Mouse (Mus musculus): ENCODE measurements at regions not wholly inside any gene's neighbourhood (a gene's known extent, or its start where the extent isn't known, plus 50 kb on each side); places are given as distances from the start of the nearest gene placed in this dataset.

DNA sequence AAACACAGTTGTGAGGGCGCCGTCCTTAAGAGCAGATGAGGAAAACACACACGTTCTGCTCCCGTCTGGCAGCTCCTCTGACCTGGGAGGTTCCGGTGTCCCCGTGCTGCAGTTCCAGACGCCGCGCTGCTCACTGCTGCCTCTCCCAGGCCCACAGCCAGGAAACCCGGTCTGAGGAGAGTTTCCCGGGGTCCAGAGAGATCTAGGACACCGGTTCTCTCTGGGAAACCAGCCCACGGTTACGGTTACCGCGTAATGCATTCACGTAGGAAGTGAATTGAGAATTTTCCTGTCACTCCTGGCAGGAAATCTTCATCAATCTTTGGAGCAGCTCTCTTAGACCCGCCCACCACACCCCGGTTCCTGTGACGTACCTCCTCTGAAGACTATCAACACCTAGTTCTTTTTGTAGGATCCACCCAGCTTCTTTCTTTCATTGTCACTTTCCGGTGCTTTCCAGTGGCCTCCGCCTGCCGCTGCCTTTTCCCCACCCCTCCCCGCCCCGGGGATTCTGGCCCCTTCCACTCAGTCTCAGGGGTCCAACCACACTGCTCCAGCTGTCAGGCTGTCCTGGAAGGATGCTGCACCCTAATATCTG, 127.3 kb downstream of the Zfp945 start:
- TF ChIP-seq GATA1 (IDR thresholded peaks at IDR 0.05; ENCODE audit: borderline replicate concordance, low read length) (no peak), FLI1 (IDR thresholded peaks at IDR 0.05; ENCODE audit: low read length) (no peak)

All from megakaryocyte, embryonic 14.5 days (primary cell).